Mouse (Mus musculus): Measurements from ENCODE around the gene Ripor3.

Gene Ripor3

GRCm38 (mm10) chr2:168026467-168026866, 16.0 kb upstream of the Ripor3 start:
- DNase-seq, result no peak

GRCm38 (mm10) chr2:168025882-168026281, 15.5 kb upstream of the Ripor3 start:
- DNase-seq, result no peak

- DNase-seq, result peak; percentile 80
Measured at GRCm38 (mm10) chr2:168025174-168025573, 14.8 kb upstream of the Ripor3 start.

DNA sequence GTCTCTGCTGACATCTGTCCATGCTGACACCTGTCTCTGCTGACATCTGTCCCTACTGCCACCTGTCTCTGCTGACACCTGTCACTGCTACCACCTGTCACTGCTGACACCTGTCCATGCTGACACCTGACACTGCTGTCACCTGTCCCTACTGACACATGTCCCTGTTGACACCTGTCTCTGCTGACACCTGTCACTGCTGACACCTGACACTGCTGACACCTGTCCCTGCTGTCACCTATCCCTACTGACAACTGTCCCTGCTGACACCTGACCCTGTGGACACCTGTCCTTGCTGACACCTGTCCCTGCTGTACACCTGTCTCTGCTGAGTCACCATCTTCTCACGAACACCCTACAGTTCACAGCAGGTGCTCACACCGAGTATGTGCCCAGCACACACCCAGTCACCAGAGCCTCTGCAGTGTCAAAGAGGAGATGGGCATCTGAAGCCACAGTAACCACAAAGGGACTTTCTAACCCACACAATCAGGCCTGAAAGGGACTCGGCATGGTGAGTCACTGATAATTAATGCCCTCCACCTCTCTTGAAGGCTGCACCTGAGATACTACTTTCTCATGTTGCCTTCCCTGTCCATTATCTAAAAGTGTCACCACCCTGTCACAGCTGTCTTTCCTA, 13.5 kb upstream of the Ripor3 start:
- DNase-seq, result no peak

GRCm38 (mm10) chr2:168019201-168019715, 8.8 kb upstream of the Ripor3 start:
- peak; percentile 26 for DNase-seq

- peak; percentile 53 for DNase-seq
Measured at GRCm38 (mm10) chr2:168016951-168017391, 6.6 kb upstream of the Ripor3 start.

DNA sequence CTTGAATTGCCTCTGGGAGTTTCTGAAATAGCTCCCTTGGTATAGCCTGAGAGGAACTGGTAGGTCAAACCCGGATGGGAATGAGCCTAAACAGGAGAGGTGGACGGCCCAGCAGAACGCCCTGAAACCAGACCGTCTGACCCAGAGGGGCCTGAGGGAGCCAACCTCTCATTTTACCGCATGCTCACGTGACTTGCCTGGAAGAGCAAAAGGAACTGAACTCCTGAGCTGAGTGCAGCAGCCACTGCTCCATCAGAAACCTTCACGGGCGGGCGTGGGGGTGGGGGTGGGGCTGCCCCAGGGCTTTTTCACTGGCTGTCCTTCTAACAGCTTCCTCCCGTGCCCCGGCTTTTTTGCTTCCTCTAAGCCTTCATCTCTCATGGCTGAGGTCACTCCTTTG, 475 bp upstream of the Ripor3 start:
- DNase-seq, result no peak

- DNase-seq, result no peak
Measured at GRCm38 (mm10) chr2:168008132-168008531, 2.3 kb downstream of the Ripor3 start.

GRCm38 (mm10) chr2:168006489-168006888, 3.9 kb downstream of the Ripor3 start:
- DNase-seq, result no peak

- no peak for DNase-seq
Measured at GRCm38 (mm10) chr2:168005616-168006015, 4.8 kb downstream of the Ripor3 start.

- DNase-seq, result no peak
Measured at GRCm38 (mm10) chr2:168005005-168005404, 5.4 kb downstream of the Ripor3 start.

DNA sequence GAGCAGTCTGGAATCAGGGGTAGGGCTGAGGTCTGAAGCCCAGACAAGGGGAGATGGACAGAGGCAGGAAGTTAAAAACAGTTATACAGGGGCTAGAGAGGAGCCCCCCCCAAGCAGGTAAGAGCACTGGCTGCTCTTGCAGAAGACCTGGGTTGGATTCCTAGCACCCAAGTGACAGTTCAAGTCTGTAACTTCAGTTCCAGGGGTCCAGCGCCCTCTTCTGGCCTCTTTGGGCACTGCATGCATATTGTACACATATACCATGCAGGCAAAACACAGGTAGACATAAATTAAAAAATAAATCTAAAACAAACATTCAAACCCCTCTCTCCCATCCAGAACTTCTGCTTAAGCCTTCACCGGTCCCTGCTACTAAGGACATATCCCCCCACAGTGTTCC, 6.0 kb downstream of the Ripor3 start:
- DNase-seq, result no peak

DNA sequence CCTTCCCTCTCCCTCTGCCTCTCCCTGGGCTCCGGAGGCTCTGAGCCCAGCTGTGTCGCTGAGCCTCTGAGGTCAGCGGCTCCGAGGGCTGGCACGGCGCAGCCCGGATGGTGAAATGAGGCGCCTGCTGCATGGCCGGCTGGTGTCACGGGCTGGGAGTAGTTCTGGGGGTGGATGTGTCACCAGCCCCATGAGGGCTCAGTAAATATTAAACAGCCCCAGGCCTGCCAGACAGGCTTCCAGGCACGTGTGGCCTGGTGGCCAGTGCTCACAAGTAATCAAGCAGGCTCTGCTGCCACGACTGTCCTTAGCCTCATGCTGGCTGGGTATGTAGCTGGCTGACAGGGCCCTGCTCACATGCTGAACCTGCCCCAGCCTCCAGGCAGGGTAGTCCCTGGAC, 7.0 kb downstream of the Ripor3 start:
- no peak for DNase-seq

GRCm38 (mm10) chr2:168002884-168003283, 7.5 kb downstream of the Ripor3 start:
- no peak for DNase-seq

- no peak for DNase-seq
Measured at GRCm38 (mm10) chr2:168002188-168002587, 8.2 kb downstream of the Ripor3 start.

GRCm38 (mm10) chr2:167999145-167999743, 11.2 kb downstream of the Ripor3 start:
- DNase-seq, result no peak

GRCm38 (mm10) chr2:167997562-167997961, 12.9 kb downstream of the Ripor3 start:
- DNase-seq, result no peak

DNA sequence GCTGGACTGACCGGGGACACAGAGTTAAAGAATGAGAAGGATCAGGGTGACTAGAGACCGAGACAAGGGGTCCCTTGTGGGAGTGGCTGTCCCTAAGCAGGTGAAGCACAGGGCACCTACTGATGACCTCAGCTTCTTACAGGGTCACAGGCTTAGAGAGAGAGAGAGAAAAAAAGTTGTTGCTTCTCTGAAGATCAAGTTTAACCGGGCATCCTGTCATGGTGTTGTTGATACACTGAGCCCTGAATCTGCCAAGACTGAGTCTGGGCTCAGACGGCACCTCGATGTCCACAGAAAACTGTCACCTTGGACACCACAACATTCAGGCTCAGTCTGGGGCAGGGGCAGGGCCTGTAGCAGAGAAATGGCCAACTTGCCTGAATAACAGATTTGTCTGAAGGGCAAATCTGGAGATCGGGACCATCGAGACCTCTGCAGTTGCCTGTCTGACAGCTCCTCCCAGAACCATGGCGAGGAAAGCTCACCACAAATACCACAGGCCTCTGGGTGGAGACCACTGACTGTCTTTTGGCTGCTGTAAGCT, 13.7 kb downstream of the Ripor3 start:
- no peak for DNase-seq

- DNase-seq, result no peak
Measured at GRCm38 (mm10) chr2:167995870-167996635, 14.4 kb downstream of the Ripor3 start.

- DNase-seq, result no peak
Measured at GRCm38 (mm10) chr2:167993260-167993659, 17.2 kb downstream of the Ripor3 start.

GRCm38 (mm10) chr2:167989310-167989709, 21.1 kb downstream of the Ripor3 start:
- DNase-seq, result no peak

DNA sequence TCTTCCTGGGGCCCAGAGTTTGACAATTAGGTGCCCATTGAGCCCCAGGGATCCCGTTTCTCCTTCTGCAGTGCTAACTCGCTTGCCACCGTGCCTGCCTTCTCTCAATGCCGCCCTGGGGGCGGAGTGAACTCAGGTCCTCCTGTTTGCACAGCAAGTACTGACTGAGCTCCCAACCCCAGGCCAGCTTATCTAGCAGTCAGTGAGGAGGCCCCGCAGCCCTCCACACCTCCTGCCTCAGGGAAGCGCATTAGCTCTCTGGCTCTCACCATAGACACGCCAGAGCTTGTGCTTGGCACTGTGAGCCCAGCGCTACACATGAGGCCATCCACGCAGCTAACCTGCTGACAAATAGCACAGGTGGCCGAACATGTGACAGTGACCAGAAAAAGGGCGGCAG, 22.8 kb downstream of the Ripor3 start:
- no peak for DNase-seq

- no peak for DNase-seq
Measured at GRCm38 (mm10) chr2:167986762-167987161, 23.7 kb downstream of the Ripor3 start.

DNA sequence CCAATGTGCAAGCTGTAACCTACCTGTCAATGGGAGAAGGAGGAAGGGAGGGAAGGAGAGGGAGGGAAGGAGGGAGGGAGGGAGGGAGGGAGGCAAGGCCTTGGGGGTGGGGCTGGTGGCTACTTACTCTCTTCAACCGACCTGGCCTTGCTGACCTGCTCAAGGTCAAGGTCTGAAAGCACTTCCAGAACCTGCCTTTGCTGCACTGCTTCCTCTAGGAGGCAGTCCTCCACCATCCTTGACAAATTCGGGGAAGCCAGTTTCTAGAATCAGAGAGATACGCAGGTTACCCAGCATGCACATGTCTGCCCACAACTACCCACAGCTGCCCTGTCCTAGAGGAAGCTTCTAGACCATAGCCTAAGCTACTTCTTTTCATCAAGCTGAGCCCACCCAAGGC, 25.5 kb downstream of the Ripor3 start:
- no peak for DNase-seq
